Mouse (Mus musculus): ENCODE data around the gene Tead3.

Tead3 gene

GRCm38 (mm10) chr17:28308297-28309195 is 42.1 kb downstream of the Tead3 start:
- peak; percentile 85 to 95 for DNase-seq (ENCODE audit: low spot score in 2 of 2)

DNA sequence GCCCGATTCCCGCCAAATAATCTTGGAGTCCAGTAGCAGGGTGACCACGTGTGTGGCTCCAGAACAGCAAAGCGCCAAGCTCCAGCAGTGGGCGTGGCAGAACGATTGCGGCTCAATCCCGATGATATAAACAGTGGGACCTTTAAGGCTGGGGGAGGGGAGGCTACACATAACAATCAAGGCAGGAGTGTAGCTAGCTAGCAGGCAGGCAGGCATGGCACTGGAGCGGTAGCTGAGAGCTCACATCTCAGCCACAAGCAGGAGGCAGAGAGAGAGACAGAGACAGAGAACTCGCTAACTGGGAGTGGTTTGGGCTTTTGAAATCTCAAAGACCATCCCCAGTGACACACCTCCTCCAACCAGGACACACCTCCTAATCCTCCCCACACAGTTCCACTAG is 45.4 kb downstream of the Tead3 start:
- no peak for DNase-seq (ENCODE audit: low spot score in 2 of 2)

DNA sequence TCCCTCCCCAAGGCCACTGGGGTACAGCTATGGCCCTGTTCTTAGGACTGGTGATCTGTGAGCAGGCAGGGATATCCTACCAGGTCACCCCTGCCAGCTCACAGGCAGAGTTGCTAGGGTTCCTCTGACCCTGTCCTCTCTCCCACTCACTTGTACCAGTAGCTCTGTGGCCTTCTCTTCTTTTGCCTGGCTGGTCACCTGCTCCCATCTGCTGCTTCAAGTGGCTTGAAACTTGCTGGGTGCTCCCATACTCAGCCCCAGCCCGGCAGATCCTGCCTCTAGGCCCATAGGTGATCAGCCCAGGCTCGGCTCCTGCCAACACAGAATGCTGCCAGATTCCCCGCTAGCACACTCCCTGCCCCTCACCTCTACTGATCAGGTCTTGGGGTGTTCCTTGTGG is 49.8 kb downstream of the Tead3 start:
- no peak for DNase-seq (ENCODE audit: low spot score in 2 of 2)

DNA sequence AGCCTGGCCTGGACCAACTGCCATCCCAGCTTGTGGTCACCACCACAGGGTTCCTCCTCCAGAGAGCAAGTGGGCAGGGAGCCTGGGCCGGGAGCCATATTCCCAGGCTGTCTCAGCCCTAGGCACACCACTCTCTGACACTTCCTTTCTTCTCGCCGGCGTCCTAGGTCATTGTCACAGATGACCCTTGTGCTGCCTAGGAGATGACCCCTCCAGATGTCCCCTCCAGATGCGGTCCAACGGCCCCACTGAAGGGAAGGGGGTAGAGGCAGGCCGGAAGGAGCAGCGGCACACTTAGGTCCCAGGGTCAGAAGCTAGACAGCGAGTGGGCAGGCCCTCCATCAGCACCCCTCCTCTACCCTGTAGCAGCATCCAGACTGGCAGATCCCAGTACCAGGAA is 50.3 kb downstream of the Tead3 start:
- DNase-seq (ENCODE audit: low spot score in 2 of 2) = no peak

DNA sequence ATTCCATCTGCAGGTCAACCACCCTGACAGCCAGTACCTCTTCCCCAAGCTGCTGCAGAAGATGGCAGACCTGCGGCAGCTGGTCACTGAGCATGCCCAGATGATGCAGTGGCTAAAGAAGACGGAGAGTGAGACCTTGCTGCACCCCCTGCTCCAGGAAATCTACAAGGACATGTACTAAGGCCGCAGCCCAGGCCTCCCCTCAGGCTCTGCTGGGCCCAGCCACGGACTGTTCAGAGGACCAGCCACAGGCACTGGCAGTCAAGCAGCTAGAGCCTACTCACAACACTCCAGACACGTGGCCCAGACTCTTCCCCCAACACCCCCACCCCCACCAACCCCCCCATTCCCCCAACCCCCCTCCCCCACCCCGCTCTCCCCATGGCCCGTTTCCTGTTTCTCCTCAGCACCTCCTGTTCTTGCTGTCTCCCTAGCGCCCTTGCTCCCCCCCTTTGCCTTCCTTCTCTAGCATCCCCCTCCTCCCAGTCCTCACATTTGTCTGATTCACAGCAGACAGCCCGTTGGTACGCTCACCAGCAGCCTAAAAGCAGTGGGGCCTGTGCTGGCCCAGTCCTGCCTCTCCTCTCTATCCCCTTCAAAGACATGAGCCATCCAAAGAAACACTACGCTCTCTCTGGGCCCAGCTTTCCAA is 50.8 kb downstream of the Tead3 start:
- DNase-seq (ENCODE audit: low spot score in 2 of 2) = no peak

DNA sequence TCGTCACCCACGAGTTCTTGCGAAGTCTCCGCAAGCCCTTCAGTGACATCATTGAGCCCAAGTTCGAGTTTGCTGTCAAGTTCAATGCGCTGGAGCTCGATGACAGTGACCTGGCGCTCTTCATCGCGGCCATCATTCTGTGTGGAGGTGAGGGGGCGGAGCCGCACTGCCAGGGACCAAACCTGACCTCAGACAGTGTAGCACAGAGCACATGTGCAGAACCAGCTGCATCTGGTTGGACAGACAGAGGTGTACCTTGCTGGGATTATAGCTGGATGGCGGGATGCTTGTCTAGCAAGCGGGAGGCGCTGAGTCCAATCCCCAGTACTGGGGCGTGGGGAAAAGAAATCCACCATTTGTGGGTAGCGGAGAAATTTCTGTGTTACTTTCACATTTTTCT is 51.7 kb downstream of the Tead3 start:
- no peak for DNase-seq (ENCODE audit: low spot score in 2 of 2)

- DNase-seq (ENCODE audit: low spot score in 2 of 2) = no peak
These were observed 55.9 kb downstream of the Tead3 start for GRCm38 (mm10) chr17:28294449-28295333.

DNA sequence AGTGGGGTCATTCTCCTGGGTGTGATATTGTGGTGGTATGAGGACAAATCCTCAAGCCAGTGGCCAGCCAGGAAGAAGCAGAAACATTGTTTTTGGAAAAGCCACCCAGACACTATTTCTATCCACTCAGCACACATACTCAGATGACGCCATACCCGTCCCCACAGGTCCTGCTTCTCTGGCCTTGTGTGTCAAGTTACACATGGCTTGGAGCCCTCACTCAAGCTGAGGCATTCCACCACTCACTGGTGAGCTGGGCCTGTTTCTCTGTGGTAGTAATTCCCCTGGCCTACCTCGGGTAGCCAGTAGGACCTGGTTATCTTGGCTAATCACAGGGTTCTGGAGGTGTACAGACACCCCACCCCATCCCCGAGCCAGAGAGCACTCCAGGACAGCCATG is 56.9 kb downstream of the Tead3 start:
- DNase-seq (ENCODE audit: low spot score in 2 of 2) = no peak

DNA sequence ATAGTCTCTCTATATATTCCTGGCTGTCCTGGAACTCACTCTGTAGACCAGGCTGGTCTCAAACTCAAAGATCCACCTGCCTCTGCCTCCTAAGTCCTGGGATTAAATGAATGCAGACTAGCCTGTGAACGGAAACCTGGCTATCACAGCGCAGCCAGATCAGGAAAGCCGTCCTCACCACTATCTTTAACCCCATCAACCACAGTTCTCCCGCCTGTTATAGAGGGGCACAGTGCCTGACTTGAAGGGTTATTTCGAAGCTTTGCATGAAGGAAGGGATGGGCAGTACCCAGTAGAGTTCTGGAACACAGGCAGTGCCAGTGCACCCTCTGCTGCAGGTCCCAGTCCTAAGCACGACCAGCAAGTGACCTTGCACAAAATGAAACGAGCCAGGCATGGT is 59.3 kb downstream of the Tead3 start:
- DNase-seq (ENCODE audit: low spot score in 2 of 2) = no peak

- no peak for DNase-seq (ENCODE audit: low spot score in 2 of 2)
These were observed 59.9 kb downstream of the Tead3 start for GRCm38 (mm10) chr17:28290671-28291070.

GRCm38 (mm10) chr17:28290262-28290661 is 60.4 kb downstream of the Tead3 start:
- DNase-seq (ENCODE audit: low spot score in 2 of 2) = no peak

GRCm38 (mm10) chr17:28287980-28288379 is 62.6 kb downstream of the Tead3 start:
- DNase-seq (ENCODE audit: low spot score in 2 of 2) = no peak

GRCm38 (mm10) chr17:28287578-28287977 is 63.0 kb downstream of the Tead3 start:
- no peak for DNase-seq (ENCODE audit: low spot score in 2 of 2)

DNA sequence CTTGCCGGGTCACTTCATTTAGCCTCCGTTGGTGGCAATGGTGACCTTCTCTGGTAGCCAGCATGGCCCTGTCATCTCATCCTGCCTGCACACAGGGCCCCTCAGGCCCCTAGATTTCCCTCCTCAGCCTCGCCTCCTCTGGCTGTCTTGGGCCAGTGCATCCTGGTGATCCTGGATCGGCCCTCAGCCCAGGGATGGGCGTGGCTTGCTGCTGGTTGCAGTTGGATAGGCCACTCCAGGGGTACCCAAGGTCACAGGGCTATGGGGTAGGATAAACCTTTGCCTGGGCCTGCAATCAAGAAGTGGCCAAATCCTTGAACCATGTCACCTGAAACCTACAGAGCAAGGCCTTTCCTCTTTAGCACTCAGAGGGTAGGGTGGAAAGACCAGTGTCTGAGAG is 63.7 kb downstream of the Tead3 start:
- DNase-seq (ENCODE audit: low spot score in 2 of 2) = no peak

DNA sequence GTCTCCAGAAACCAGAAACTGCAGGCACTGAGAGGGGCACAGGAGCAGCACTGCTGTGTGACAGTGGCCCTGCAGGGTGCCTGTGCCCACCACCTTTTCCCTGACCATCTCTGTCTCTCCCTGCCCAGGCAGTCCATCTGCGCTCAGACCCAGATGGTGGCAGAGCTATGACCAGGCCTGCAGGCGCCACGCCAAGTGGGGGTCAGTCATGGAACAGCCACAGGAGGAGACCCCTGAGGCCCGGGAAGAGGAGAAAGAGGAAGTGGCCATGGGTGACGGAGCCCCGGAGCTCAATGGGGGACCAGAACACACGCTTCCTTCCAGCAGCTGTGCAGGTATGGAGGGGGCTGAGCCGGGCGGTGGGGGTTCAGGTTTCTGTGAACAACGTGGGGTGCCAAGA is 64.5 kb downstream of the Tead3 start:
- DNase-seq (ENCODE audit: low spot score in 2 of 2) = no peak

DNA sequence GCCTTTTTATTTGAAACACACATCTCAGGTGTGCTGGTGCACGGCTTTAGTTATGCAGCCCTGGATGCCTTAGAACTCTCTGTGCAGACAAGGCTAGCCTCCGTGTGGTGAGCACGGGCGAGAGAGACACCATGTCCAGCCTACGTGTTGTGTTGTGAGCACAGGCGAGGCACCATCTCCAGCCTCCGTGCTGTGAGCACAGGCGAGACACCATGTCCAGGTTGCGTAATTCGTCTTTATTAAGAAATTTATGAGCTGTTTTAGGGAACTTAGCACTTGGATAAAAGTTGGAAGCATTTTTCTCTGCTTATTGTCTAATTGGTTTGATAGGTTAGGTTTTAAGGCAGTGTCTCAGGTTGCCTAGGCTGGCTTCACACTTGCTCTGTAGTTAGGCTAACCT is 67.4 kb downstream of the Tead3 start:
- DNase-seq (ENCODE audit: low spot score in 2 of 2) = no peak

DNA sequence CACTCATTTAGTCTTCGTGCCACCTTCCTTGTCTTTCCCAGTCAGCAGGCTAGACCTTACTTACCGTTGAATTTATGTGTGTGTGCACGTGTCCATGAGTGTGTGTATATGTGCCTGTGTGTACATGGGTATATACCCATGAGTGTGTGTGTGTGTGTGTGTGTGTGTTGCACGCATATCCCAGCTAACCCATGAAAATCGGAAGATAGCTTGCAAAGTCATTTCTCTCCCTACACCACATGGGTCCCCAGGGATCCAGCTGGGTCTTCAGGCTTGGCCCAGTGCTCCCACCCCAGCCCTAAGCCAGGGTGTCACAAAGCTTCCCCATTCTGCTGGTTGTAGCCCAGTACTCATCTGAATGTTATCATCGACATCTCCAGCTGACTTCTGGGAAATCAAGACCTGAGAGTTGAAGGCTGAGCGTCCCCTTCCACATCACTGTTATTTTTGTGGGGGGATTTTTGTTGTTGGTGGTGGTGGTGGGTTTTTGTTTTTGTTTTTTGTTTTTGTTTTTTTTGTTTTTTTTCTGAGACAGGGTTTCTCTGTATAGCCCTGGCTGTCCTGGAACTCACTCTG is 68.7 kb downstream of the Tead3 start:
- no peak for DNase-seq (ENCODE audit: low spot score in 2 of 2)

All from spleen, postnatal 4 days (tissue).